Mouse (Mus musculus) heart, embryonic 11.5 days (tissue): ENCODE measurements at regions not wholly inside any gene's neighbourhood (a gene's known extent, or its start where the extent isn't known, plus 50 kb on each side); places are given as distances from the start of the nearest gene placed in this dataset.

Source experiments
- ATAC-seq: fragments of 200-750 bp; cut with Nextera tagmentation; replicated peaks from 2 replicates; pipeline ENCODE4 v1.8.0; 2017; ENCODE audit warnings: moderate library complexity; ENCODE audit not compliant: insufficient number of reproducible peaks, low FRiP score, low TSS enrichment
- H3K27ac ChIP-seq: fragments of 300-500 bp; sonication (generic); 2 replicates; pipeline ENCODE4 v1.5.1; 2014; ENCODE audit warnings: mild to moderate bottlenecking, low read depth, low read length
- H3K27me3 ChIP-seq: fragments of 300-500 bp; sonication (generic); 2 replicates; pipeline ENCODE4 v1.6.1; 2014; ENCODE audit warnings: mild to moderate bottlenecking, low read length, mixed read lengths; ENCODE audit not compliant: control insufficient read depth, insufficient read depth
- H3K36me3 ChIP-seq: fragments of 300-500 bp; sonication (generic); 2 replicates; pipeline ENCODE4 v1.6.1; 2014; ENCODE audit warnings: mild to moderate bottlenecking, low read length, moderate library complexity, mixed read lengths; ENCODE audit not compliant: control insufficient read depth, insufficient read depth
- H3K4me1 ChIP-seq: fragments of 300-500 bp; sonication (generic); 2 replicates; pipeline ENCODE4 v1.6.1; 2014; ENCODE audit warnings: low read length; ENCODE audit not compliant: control insufficient read depth, insufficient read depth
- H3K4me2 ChIP-seq: fragments of 300-500 bp; sonication (generic); 2 replicates; pipeline ENCODE4 v1.6.1; 2014; ENCODE audit warnings: mild to moderate bottlenecking, moderate library complexity
- H3K4me3 ChIP-seq: fragments of 300-500 bp; sonication (generic); 2 replicates; pipeline ENCODE4 v1.5.1; 2014; ENCODE audit warnings: low read depth, low read length
- H3K9ac ChIP-seq: fragments of 300-500 bp; sonication (generic); 2 replicates; pipeline ENCODE4 v1.6.1; 2014; ENCODE audit warnings: mild to moderate bottlenecking, low read depth, low read length, moderate library complexity
- H3K9me3 ChIP-seq: fragments of 300-500 bp; sonication (generic); replicated peaks from 2 replicates; pipeline ENCODE4 v1.6.1; 2016; ENCODE audit warnings: low read length; ENCODE audit not compliant: control insufficient read depth
- WGBS: fragments of 180-500 bp; shearing (Covaris S2); extraction: QIAGEN DNeasy Blood & Tissue Kit; methylation state at CpG from one replicate; pipeline ENCODE4 v1.1.7; 2014; ENCODE audit not compliant: insufficient replicate concordance; 5-methylcytosine and 5-hydroxymethylcytosine counted together

- H3K9me3 ChIP-seq, result no peaks in the 10 kb centered on the region
- no peak overlapping the region for H3K9ac ChIP-seq
- ATAC-seq, result no peak
- no peaks in the 10 kb centered on the region for H3K36me3 ChIP-seq
- no peaks in the 10 kb centered on the region for H3K27me3 ChIP-seq
- no peak overlapping the region for H3K4me2 ChIP-seq
- no peaks in the 10 kb centered on the region for H3K4me1 ChIP-seq
- WGBS, result 65% methylated on average over 3 of the region's 3 CpGs
- no peak overlapping the region for H3K27ac ChIP-seq
- H3K4me3 ChIP-seq, result no peak overlapping the region
These were observed 451.2 kb downstream of the Slc4a3 start for GRCm38 (mm10) chr1:75997222-75997621.

GRCm38 (mm10) chr1:76001124-76001523, 455.1 kb downstream of the Slc4a3 start:
- WGBS, result 79% methylated on average over 9 of the region's 9 CpGs
- Histone ChIP-seq H3K27me3 (no peaks in the 10 kb centered on the region), H3K4me1 (no peaks in the 10 kb centered on the region), H3K4me2 (no peak overlapping the region), H3K9me3 (no peaks in the 10 kb centered on the region), H3K27ac (no peak overlapping the region), H3K36me3 (no peaks in the 10 kb centered on the region), H3K9ac (no peak overlapping the region), H3K4me3 (no peak overlapping the region)
- no peak for ATAC-seq

DNA sequence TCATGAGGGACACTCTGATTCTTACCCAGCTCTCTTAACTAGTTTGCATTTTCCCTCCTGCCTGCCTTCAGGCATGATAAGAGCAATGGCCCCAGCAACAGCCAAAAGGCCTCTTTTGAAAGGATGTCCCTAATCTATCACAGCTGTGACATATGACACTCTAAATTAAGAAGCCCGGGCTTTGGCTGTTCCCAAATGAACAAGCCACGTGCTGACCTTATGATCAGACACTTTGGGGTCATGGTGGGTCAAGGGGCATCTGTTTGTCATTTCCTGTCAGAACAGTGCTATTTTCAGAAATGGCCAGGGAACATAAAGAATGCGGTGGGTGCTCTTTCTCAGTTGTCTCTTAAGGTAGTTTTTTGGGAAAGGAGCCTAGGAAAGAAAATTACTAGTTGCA, 463.5 kb downstream of the Slc4a3 start:
- no peak; the same call in 1 of the 2 replicates for ATAC-seq
- no peaks in the 10 kb centered on the region for H3K9me3 ChIP-seq
- 3% methylated on average over 3 of the region's 3 CpGs for WGBS
- H3K36me3 ChIP-seq, result no peaks in the 10 kb centered on the region
- H3K27ac ChIP-seq, result no peak overlapping the region
- peaks cover 9% of the 10 kb centered on the region for H3K4me1 ChIP-seq
- H3K9ac ChIP-seq, result no peak overlapping the region
- no peak overlapping the region for H3K4me3 ChIP-seq
- no peak overlapping the region for H3K4me2 ChIP-seq
- no peaks in the 10 kb centered on the region for H3K27me3 ChIP-seq

DNA sequence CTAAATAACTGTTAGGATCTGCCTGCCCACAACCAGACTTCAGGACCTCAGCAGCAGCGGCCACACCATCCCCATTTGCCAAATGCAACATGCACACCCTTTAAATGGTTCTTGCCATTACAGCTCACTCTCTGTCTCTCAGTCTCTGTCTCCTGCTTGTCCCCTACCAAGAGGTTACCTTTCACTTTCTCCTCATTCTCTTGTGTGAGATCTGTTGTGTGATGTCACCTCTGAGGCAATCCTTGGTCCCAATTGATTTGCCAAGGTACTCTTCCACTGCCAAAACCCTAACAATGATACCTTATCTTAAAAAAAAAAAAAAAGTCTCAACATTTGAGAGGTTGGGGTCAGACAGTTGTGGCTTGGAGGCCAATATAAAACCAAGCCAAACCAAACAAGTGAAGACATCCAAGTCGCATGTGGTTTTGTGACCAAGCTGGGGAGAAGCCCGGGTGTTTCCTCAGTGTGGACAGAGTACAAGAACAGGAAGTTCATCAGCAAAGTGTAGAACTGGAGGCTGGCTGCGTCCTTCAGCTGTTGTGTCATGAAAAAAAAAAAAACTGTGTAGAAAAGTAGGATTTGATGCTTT, 464.2 kb downstream of the Slc4a3 start:
- no peak for ATAC-seq
- H3K4me1 ChIP-seq, result peaks cover 9% of the 10 kb centered on the region
- no peak overlapping the region for H3K27ac ChIP-seq
- H3K27me3 ChIP-seq, result no peaks in the 10 kb centered on the region
- H3K9me3 ChIP-seq, result no peaks in the 10 kb centered on the region
- no peak overlapping the region for H3K9ac ChIP-seq
- H3K4me2 ChIP-seq, result no peak overlapping the region
- 66% methylated on average over 4 of the region's 4 CpGs for WGBS
- no peaks in the 10 kb centered on the region for H3K36me3 ChIP-seq
- H3K4me3 ChIP-seq, result no peak overlapping the region

DNA sequence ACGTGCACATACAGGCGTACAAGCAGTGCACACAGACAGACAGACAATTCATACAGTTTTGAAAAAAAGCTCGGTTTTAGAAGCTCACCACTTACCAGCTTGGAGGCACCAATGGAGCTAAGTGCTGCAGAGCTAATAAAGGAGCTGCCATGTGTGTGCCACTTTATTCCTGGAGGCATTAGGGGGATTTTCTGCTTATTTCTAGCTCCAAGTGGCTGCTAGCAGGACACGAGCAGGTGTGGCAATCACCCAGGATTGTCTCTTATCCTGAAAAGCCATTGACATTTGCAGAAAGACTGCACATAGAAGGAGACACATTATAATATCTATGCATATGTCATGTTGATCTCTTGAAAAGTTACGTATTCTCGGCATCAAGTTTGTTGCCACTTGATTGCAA, 472.5 kb downstream of the Slc4a3 start:
- Histone ChIP-seq H3K9ac (no peak overlapping the region), H3K4me3 (no peak overlapping the region), H3K27me3 (no peaks in the 10 kb centered on the region), H3K4me2 (no peak overlapping the region), H3K9me3 (no peaks in the 10 kb centered on the region), H3K27ac (no peak overlapping the region), H3K36me3 (no peaks in the 10 kb centered on the region), H3K4me1 (no peaks in the 10 kb centered on the region)
- WGBS, result 82% methylated on average over 6 of the region's 6 CpGs
- no peak for ATAC-seq

GRCm38 (mm10) chr1:76019071-76019470, 473.0 kb downstream of the Slc4a3 start:
- ATAC-seq, result no peak
- Histone ChIP-seq H3K9me3 (no peaks in the 10 kb centered on the region), H3K4me2 (no peak overlapping the region), H3K36me3 (no peaks in the 10 kb centered on the region), H3K4me1 (no peaks in the 10 kb centered on the region), H3K9ac (no peak overlapping the region), H3K27ac (no peak overlapping the region), H3K4me3 (no peak overlapping the region), H3K27me3 (no peaks in the 10 kb centered on the region)
- 71% methylated on average over 11 of the region's 11 CpGs for WGBS

- Histone ChIP-seq H3K4me2 (no peak overlapping the region), H3K4me3 (no peak overlapping the region), H3K36me3 (no peaks in the 10 kb centered on the region), H3K27me3 (no peaks in the 10 kb centered on the region), H3K4me1 (no peaks in the 10 kb centered on the region), H3K27ac (no peak overlapping the region), H3K9ac (no peak overlapping the region), H3K9me3 (no peaks in the 10 kb centered on the region)
- no peak for ATAC-seq
- WGBS, result 62% methylated on average over 3 of the region's 3 CpGs
These were observed 478.6 kb downstream of the Slc4a3 start for GRCm38 (mm10) chr1:76024650-76025049.

DNA sequence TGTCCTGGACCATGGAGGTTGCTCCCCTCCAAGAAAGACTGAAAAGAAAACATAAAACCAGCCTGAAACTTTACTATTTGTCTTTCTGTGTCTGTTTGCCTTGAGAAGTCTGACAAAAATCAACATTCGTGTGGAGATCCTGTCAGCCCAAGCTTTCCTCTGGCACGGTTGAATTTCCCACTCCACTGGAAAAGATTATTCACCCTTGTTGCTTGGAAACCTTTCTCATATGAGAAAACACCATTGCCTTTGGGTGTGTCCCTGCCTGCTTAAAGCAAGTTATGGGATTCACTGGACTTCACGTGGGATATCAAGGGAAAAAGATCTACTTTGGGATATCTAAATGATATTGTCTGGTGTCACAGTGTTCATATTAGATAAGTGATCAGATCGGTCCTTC, 479.3 kb downstream of the Slc4a3 start:
- no peaks in the 10 kb centered on the region for H3K27me3 ChIP-seq
- H3K36me3 ChIP-seq, result no peaks in the 10 kb centered on the region
- no peak overlapping the region for H3K4me2 ChIP-seq
- WGBS, result 64% methylated on average over 4 of the region's 4 CpGs
- H3K4me1 ChIP-seq, result no peaks in the 10 kb centered on the region
- ATAC-seq, result no peak
- no peak overlapping the region for H3K9ac ChIP-seq
- H3K27ac ChIP-seq, result no peak overlapping the region
- no peaks in the 10 kb centered on the region for H3K9me3 ChIP-seq
- no peak overlapping the region for H3K4me3 ChIP-seq

- Histone ChIP-seq H3K4me1 (no peaks in the 10 kb centered on the region), H3K27me3 (no peaks in the 10 kb centered on the region), H3K4me3 (no peak overlapping the region), H3K9me3 (no peaks in the 10 kb centered on the region), H3K27ac (no peak overlapping the region), H3K36me3 (no peaks in the 10 kb centered on the region), H3K4me2 (no peak overlapping the region), H3K9ac (no peak overlapping the region)
- WGBS, result 78% methylated on average over 1 of the region's 1 CpGs
- ATAC-seq, result no peak
These were observed 483.0 kb downstream of the Slc4a3 start for GRCm38 (mm10) chr1:76029059-76029458.
